Mouse (Mus musculus): ENCODE data around the gene Ngf.

- TF ChIP-seq CTCF (IDR thresholded peaks at IDR 0.05; ENCODE audit: low read depth) (no peak), EP300 (IDR thresholded peaks at IDR 0.05; ENCODE audit: low read depth) (no peak)
Observed at GRCm38 (mm10) chr3:102460528-102460927, 9.2 kb upstream of the Ngf start.
